In genomic region chr7:89242143-89242542, GRCm38 (mm10) we compare ENCODE assay signal across 19 mouse cellular contexts.
"Had no signal": no experiment of that assay in that cellular context is flagged by ENCODE, and none has a peak within 500 bp of the region (broad histone marks: within the 10 kb centered on the region; RNA-seq: fewer than 3 reads in every experiment).

No protein-coding gene starts in this region.

- DNase-seq: kidney, adult 2 months; kidney, postnatal 10 days; kidney, postnatal 36 days; layer of hippocampus, postnatal 36 days; lung, embryonic 14.5 days; midbrain, embryonic 14.5 days; right cerebral cortex, adult 18-20 months; right cerebral cortex, postnatal 14 days; right cerebral cortex, postnatal 4 days; thymus, postnatal 25 days had no signal

- H3K27me3 ChIP-seq: limb, embryonic 13.5 days; megakaryocyte, embryonic 14.5 days had no signal

- H3K4me2 ChIP-seq: limb, embryonic 13.5 days; lung, embryonic 14.5 days; midbrain, embryonic 11.5 days had no signal

- H3K36me3 ChIP-seq: limb, embryonic 10.5 days had no signal

- H3K27ac ChIP-seq: left cerebral cortex, adult 2 months; limb, embryonic 10.5 days; limb, embryonic 13.5 days; macrophage; stomach, postnatal 0 days had no signal

- H3K4me3 ChIP-seq: left cerebral cortex, adult 2 months; limb, embryonic 10.5 days; limb, embryonic 13.5 days; megakaryocyte, embryonic 14.5 days had no signal

- H3K9ac ChIP-seq: limb, embryonic 13.5 days; lung, embryonic 14.5 days had no signal

- ATAC-seq: intestine, postnatal 0 days; lung, postnatal 0 days had no signal

- H3K9me3 ChIP-seq: limb, embryonic 10.5 days; limb, embryonic 13.5 days; megakaryocyte, embryonic 14.5 days had no signal
